ENCODE assay signal across 8 mouse cellular contexts in genomic region chr2:153225595-153225953, GRCm38 (mm10). TPM values are rescaled to one million over a fixed set of nuclear protein-coding genes. Genes with fewer than 3 reads are reported as not detected.
DNase-seq lines count a peak whose midpoint lies in the region; ATAC-seq and TF ChIP-seq lines count a peak whose summit lies in the region.

No protein-coding gene starts in this region.

- no peak for ATAC-seq in kidney, embryonic 14.5 days (ENCODE audit: low FRiP score, low TSS enrichment)
- ATAC-seq in inflammation-experienced regulatory T-cells, adult 6 months, result peak; percentile 17
- peak; percentile 37 for ATAC-seq in midbrain, embryonic 15.5 days (replicated peaks)

- no peaks in the 10 kb centered on the region for H3K9me3 ChIP-seq in kidney, embryonic 14.5 days (ENCODE audit: control insufficient read depth, low read length)
- H3K9me3 ChIP-seq in midbrain, embryonic 15.5 days, result no peaks in the 10 kb centered on the region

- no peak for DNase-seq in kidney, postnatal 4 days
- no peak for DNase-seq in spleen, adult 12 weeks (ENCODE audit: low spot score)
- no peak for DNase-seq in thymus, postnatal 4 days
- no peak for DNase-seq in frontal cortex, postnatal 25 days (ENCODE audit: low spot score in 2 of 2)

- no peak for TF ChIP-seq CTCF in cortical plate, adult 2 months (IDR thresholded peaks at IDR 0.05; ENCODE audit: extremely low read depth, insufficient read depth, low read length)

- H3K4me1 ChIP-seq in kidney, embryonic 14.5 days (ENCODE audit: control insufficient read depth, insufficient read depth, low read length), result peaks cover 8% of the 10 kb centered on the region
- 0 out of 2 replicates have a peak, but pooled peaks cover 2% of the 10 kb centered on the region for H3K4me1 ChIP-seq in cortical plate, adult 2 months (ENCODE audit: control insufficient read depth, insufficient read depth, low read length)
- H3K4me1 ChIP-seq in midbrain, embryonic 15.5 days, result peaks cover 12% of the 10 kb centered on the region

- peak overlapping the region; percentile 68; the same call in 1 of the 2 replicates for H3K9ac ChIP-seq in kidney, embryonic 14.5 days (ENCODE audit: low read depth, low read length)
- H3K9ac ChIP-seq in midbrain, embryonic 15.5 days, result peak overlapping the region; percentile 81; the same call in 1 of the 2 replicates

- H3K4me3 ChIP-seq in kidney, embryonic 14.5 days (ENCODE audit: low read length), result peak overlapping the region; percentile 43
- H3K4me3 ChIP-seq in cortical plate, adult 2 months (ENCODE audit: insufficient read depth, low read length), result peak overlapping the region; percentile 79
- H3K4me3 ChIP-seq in midbrain, embryonic 15.5 days, result peak overlapping the region; percentile 69

- no peaks in the 10 kb centered on the region for H3K27me3 ChIP-seq in kidney, embryonic 14.5 days (ENCODE audit: control insufficient read depth, insufficient read depth, low read length)
- no peaks in the 10 kb centered on the region for H3K27me3 ChIP-seq in midbrain, embryonic 15.5 days (replicated peaks)

- H3K27ac ChIP-seq in kidney, embryonic 14.5 days (ENCODE audit: low read depth, low read length), result no peak overlapping the region
- peak overlapping the region; percentile 83 for H3K27ac ChIP-seq in cortical plate, adult 2 months (ENCODE audit: insufficient read depth, low read length)
- H3K27ac ChIP-seq in midbrain, embryonic 15.5 days, result peak overlapping the region; percentile 85

- H3K4me2 ChIP-seq in kidney, embryonic 14.5 days (replicated peaks; ENCODE audit: low read depth, low read length), result peak overlapping the region; percentile 68
- peak overlapping the region; percentile 80 for H3K4me2 ChIP-seq in midbrain, embryonic 15.5 days

- no peak for TF ChIP-seq POLR2A in cortical plate, adult 2 months (IDR thresholded peaks at IDR 0.05; ENCODE audit: extremely low read depth, insufficient read depth, low read length)

- peaks cover 28% of the 10 kb centered on the region for H3K36me3 ChIP-seq in kidney, embryonic 14.5 days (ENCODE audit: control insufficient read depth, insufficient read depth, low read length)
- peaks cover 18% of the 10 kb centered on the region for H3K36me3 ChIP-seq in midbrain, embryonic 15.5 days (replicated peaks)

- WGBS in kidney, embryonic 14.5 days, result 6% methylated on average over 3 of the region's 3 CpGs
- WGBS in midbrain, embryonic 15.5 days, result 6% methylated on average over 3 of the region's 3 CpGs

RNA-seq across cellular contexts. Expression of gene Tspyl3, which starts 0.3 kb away (rescaled TPM):
- polyA plus RNA-seq in kidney, embryonic 14.5 days (2014; fragmentation: Nextera tagmentation; extraction: Ambion mirVana), result 5.4 and 9.6 TPM in 2 replicates
- polyA plus RNA-seq in cortical plate, adult 2 months (2012; rRNA removed), result 27.4 and 28.4 TPM in 2 replicates
- polyA plus RNA-seq in inflammation-experienced regulatory T-cells, adult 6 months (2017; shearing (Covaris generic)), result 10 to 100 TPM; 23.3 to 25.2 (median 25.1) TPM
- 49.2 and 49.7 TPM in 2 replicates for polyA plus RNA-seq in midbrain, embryonic 15.5 days (2015; fragmentation: Nextera tagmentation; extraction: Ambion mirVana)

RNA-seq across cellular contexts. Expression of gene Plagl2, which starts 15.7 kb away (rescaled TPM):
- polyA plus RNA-seq in kidney, embryonic 14.5 days (2014; fragmentation: Nextera tagmentation; extraction: Ambion mirVana), result 17.6 and 26.2 TPM in 2 replicates
- 3.5 and 3.7 TPM in 2 replicates for polyA plus RNA-seq in cortical plate, adult 2 months (2012; rRNA removed)
- 10 to 100 TPM; 18.9 to 24.1 (median 21.5) TPM for polyA plus RNA-seq in inflammation-experienced regulatory T-cells, adult 6 months (2017; shearing (Covaris generic))
- polyA plus RNA-seq in midbrain, embryonic 15.5 days (2015; fragmentation: Nextera tagmentation; extraction: Ambion mirVana), result 6.5 and 7.4 TPM in 2 replicates

RNA-seq across cellular contexts. Expression of gene Pofut1, which starts 15.8 kb away (rescaled TPM):
- polyA plus RNA-seq in kidney, embryonic 14.5 days (2014; fragmentation: Nextera tagmentation; extraction: Ambion mirVana), result 9.0 and 10.5 TPM in 2 replicates
- 17.9 and 19.3 TPM in 2 replicates for polyA plus RNA-seq in cortical plate, adult 2 months (2012; rRNA removed)
- 10 to 100 TPM in 1 of 3 experiments, 1 to 10 TPM in 2; 6.2 to 13.5 (median 9.4) TPM for polyA plus RNA-seq in inflammation-experienced regulatory T-cells, adult 6 months (2017; shearing (Covaris generic))
- polyA plus RNA-seq in midbrain, embryonic 15.5 days (2015; fragmentation: Nextera tagmentation; extraction: Ambion mirVana), result 5.2 and 6.2 TPM in 2 replicates
